Mouse (Mus musculus) right cerebral cortex, adult 2 months (tissue): ENCODE measurements around the gene Trpt1.
A peak's percentile ranks its signal among the peaks of the same experiment; 100 is the strongest.

Experiments used
- DNase-seq, 2 experiments: peaks; one replicate each; pipeline ENCODE4 v3.0.0; 2021 to 2022; ENCODE audit warnings: low spot score in 2 of 2

The Trpt1 gene

DNA sequence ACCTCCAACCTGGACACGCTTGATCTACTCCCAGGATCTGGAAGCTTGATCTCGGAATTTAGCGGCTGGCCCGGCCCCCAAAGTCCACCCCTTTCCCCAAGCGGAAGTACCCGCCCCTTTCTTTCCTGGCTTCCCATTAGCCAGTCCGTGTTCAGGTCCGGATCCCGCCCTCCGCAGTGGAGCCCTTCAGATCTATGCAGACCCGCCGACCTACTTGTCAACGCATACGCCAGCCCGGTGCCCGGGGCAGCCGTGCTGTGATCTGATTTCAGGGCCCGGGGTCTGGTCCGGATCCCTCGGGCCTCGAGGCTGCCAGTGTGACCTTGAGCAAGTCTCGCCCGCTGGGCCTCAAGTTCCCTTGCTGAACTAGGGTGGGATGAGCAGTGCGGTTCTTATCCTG, at the start of gene Trpt1, which contains the start of gene Nudt22:
Trpt1 (plus strand) TSS at position 126 of the 400 bp plus-strand sequence.
Nudt22 (minus strand) TSS at position 112 of the 400 bp plus-strand sequence.
- peak; percentile 86 for DNase-seq

DNA sequence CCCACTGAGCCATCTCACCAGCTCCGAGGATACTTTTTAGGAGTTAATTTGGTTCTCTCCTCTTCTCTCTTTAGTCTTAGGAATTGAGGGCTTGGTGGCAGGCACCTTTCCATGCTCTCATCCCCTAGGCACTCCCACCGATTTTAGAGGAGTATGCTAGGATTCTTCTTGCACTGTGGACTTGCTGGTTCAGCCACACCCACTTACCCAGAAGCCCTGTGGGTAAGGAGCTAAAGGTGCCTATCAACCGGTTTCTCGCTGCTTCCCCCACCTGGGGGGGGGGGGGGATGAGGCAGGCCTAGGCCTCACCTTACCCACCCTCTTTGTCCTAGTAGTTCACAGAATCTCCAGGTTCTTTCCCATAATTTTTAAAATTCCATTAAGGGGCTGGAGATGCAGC, 48.2 kb upstream of the Trpt1 start:
- no peak for DNase-seq

DNA sequence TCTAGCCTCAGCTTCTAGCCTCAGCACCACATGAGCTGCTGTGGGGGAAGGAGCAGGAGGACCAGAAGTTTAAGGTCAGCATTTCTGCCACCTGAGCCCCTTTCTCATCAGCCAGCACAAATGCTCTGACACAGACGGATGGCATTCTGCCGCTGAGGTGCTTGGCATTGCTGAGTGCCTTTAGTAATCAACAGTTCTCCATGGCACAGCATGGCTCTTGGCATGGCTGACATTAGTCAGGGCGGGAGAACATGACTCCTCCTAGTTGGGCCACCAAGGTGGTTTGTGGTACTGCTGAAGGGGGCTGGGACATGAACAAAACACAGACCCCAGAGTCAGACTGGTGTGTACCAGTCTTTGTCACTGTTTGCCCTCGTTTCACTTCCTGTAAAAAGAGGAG, 47.7 kb upstream of the Trpt1 start:
- DNase-seq = no peak

DNA sequence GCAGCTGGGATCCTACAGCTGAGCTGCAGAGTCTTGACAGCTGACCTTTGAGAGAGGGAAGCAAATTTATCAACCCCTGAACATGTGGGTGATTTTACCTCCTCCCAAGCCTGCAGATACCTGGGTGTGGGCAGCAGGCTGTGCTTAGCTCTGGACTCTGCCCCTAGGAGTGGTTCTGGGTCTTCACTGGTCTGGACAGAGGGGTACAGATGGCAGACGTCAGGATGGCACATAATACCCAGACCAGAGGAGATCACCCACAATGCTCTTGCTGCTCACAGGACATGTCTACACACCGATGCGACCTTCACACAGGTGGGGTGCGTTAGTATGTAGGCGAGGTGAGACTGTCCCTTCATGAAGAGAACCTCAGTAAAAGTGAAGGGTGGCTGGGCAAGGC, 46.4 kb upstream of the Trpt1 start:
- DNase-seq = no peak

DNA sequence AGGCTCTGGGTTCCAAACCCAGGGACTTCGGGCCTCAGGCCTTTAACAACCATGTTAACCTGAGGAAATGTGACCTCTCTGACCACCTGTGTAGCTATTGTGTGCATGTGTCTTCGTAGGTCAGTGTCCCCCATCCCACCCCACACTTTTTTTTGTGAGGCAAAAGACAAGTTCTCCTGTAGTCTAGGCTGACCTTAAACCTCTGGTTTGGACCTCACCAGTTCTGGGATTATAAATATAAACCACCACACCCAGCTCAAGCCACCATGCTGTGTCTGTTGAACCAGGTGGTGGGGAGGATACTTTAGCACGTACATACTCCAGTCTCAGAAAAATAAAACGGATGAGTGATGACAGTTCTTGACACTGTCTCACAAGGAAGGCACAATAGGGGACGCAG, 46.0 kb upstream of the Trpt1 start:
- no peak for DNase-seq

DNA sequence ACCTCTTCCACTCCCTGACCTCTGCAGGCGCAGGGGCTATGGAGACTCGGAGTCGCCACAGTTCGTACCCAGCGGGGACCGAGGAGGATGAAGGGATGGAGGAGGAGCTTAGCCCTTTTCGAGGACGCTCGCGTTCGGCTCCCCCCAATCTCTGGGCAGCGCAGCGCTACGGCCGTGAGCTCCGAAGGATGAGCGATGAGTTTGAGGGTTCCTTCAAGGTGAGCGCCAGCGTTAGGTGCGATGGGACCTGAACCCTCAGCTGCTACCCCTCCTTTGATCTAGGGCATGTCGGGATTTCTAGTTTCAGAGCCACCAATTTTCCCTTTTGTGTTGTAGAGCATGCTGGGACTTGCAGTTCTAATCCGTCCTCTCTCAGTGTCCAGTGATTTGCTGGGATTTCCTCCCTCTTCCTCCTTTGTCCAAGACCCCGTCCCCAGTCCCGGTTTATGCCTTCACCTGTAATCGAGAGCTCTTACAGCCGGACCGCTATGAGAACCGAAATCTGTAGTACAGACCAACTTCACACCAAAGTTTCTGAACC, 45.2 kb upstream of the Trpt1 start:
- DNase-seq = peak; percentile 64 to 72

DNA sequence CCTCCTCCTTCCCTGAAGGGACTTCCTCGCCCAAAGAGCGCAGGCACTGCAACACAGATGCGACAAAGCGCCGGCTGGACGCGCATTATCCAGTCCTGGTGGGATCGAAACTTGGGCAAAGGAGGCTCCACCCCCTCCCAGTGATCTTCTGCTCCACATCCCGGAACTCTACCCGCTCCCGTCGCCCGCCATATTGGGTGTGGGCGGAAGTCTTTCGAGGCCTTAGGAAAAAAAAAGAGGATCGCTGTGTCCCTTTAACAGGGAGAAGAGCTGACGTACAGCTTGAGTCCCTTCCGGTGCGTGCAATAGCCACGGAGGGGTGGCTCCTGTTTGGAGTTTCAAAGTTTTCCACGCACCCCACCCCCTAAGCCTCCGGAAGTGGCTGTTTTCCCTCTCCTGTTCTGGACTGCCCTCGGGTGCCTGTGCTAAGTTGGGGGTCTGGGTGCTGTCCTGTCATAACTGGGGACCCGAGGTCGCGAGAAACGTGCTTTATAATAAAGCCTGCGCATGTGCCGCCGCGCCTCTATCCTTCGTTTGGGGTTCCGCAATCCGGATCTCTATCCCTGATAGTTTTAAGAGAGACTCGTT, 44.5 kb upstream of the Trpt1 start:
- DNase-seq = peak; percentile 93 to 96

DNA sequence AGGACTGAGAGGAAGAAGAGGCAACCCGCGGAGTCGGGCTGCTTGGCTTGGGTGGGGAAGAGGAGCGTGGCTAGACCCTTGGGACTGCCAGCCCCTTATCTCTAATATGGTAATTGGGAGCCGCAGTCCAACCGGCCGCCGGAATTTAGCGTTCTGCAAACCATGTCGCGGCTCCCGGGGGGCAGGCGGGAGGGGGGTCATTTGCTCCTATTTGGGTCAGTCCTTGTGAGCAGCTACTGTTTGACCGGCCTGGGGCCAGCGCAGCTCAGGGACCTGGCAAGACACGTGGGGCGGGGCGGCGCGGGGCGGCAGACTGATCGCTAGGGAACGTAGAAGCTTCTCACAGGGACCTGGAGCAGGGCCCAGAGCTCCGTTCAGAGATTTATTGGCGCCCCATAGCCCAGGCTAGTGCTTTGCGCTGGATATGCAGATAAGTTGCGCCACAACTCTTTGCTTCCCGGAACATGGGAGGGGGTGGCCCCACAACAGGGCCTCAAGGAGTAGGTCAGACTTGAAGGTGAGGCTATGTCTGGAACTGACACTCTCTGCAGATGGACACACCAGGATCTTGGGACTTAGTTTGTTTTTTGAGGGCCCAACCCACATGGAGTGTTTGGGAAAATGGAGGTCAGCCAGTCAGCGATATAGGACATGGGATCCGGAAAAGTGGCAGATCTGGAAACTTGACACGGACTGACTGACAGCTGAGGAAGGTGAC, 43.8 kb upstream of the Trpt1 start:
- DNase-seq = peak; percentile 60 to 73

DNA sequence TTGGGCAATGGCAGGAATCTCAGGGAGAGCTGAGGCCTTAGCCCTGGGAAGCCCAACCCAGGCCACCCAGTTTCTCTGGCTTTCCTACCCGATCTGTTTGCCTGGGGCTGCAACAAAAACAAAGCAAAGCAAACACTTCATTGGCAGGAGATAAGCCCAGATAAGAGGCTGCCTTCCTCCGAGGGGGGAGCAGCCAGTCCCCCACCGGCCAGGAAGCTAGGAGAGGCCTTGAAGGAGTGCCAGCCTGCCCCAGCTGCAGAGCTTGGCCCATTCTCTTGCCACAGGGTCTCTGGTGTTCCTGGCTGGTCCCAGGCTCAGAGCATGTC, 43.3 kb upstream of the Trpt1 start:
- no peak for DNase-seq

DNA sequence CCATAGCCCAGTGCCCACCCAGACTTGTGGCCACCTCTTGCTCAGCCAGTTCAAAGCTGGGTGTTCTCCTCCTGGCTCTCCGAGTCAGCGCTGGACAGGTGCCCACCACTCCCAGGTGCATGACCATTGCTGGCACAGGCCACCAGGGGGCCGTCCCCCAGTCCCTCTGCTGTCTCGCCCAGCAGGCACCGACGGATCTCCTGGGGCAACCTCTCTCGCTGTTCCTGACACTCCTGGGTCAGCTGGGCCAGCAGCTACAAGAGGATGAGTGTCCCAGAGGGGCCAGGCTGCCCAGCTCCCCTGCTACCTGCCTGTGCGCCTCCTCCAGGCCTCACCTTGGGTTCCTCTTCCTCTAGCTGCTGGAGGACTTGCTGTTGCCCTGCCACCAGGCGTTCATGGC, 41.9 kb upstream of the Trpt1 start:
- no peak for DNase-seq

DNA sequence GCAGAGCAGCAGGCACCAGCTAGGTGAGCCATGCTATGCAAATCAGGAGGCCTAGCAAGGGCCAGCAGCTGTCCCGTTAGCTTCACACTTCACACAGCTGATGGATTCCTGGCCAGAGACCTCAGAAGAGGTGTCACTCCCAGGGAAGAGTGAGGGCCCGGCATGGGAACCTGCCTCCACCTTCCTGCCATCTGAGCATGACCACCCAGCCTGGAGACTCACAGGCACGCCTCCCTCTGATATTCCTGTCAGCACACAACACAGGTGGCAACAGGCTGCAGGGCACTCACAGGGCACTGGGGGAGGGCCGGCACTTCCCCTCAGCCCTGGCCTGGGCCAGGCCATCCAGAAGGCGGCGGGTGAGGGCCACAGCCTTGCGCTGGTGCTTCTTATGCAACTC, 40.5 kb upstream of the Trpt1 start:
- no peak for DNase-seq

DNA sequence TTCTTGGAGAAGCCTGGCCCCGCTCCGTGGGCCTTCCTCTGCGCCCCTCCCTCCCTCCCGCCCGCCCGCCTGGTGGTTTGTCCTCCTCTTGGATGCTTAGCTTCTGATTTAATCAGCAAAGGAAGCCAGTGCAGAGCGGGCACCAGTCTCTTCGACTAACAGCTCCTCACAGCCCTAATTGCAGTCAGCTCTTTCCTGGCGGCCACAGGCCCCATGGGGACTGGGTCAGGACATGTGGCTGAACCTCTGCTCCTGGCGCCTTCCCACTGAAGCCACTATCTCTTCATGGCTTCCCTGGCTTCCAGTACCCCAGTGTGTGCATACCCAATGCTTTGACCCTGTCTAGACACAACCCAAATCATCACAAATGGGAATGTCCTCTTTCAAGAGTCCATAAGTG, 39.5 kb upstream of the Trpt1 start:
- DNase-seq = no peak

DNA sequence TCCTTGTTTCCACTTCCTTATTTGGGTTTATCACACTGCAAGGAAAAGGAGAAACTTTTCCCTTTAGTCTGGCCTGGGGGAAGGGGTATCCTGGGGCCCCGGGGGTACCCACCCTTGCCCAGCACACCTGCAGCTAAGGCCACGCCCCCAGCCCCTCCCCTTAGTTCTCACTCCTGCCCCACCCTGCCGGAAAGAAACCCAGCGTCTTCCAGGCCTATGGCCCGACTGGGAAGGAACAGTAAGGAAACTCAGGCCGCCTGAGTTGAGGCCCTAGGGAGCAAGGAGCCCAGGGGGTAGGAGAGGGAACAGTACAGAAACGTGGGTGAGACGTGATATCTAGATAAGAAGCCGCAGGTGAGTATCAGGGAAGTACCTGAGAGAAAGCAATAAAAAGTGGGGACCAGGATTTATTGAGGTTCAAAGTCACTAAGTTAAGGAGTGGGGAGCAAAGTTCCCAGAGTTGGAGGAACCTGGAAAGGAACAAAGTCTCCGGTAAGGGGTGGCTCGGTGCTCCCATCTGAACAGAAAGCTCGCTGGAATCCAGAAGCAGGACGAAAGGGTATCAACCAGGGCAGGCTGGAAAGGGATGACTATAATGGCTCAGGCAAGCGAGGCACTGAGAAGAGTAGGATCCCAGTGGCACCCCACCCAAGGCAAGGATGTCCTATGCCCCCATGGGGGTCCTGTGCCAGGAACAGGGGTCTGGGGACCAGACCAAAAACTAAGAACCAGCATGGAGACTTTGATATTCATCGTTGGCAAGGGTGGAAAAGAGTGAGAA, 27.2 kb upstream of the Trpt1 start:
- DNase-seq = no peak

DNA sequence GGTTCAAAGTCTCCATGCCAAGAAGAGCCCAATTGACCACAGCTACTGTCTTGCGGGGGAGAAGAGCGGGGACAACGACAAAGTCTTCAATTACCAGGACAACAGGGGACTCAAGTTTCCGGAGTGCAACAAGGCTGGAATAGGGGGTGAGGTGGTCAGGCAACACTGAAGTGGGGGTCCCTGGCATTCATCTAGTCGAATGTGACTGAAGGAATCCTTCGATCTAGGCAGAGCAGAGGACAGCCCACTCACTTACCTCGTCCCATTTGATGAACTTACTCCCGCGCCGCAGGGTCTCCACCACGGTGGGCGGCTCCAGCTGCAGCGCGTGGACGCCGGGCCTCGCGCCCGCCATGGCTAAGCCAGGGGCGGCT, 26.7 kb upstream of the Trpt1 start:
- DNase-seq = no peak

DNA sequence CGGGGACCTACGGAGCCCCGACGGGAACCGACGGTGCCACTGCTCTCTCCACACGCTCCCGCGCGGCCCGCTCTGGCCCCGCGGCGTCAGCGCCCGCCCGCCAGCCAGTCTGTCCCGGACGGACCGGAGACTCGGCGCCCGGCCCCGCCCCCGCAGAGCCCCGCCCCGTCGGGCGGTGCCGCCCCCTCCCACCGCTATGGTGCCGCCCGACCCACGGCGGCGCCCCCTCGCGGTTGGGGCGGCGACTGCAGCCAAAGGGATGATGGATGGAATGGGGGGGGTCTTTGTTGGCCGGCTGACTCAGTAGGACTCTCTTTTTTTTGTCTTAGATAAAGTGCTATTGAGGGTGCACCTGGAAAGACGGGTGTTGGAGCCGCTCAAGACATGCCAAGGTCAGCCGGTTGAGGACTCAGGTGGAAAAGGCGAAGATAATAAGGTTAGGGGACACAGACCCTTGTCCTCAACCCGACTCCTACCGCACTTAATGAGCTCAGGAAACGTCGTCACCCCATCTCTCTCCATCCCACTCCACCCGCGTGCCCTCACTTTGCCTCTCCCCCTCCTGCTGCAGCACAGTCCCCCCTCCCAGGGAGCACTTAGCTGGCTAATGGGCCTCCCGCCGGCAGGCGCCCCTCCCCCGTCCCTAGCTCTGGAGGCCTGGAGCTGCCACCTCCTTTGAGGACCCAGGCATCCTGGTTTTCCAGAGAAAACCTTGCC, 26.1 kb upstream of the Trpt1 start:
- no peak for DNase-seq

DNA sequence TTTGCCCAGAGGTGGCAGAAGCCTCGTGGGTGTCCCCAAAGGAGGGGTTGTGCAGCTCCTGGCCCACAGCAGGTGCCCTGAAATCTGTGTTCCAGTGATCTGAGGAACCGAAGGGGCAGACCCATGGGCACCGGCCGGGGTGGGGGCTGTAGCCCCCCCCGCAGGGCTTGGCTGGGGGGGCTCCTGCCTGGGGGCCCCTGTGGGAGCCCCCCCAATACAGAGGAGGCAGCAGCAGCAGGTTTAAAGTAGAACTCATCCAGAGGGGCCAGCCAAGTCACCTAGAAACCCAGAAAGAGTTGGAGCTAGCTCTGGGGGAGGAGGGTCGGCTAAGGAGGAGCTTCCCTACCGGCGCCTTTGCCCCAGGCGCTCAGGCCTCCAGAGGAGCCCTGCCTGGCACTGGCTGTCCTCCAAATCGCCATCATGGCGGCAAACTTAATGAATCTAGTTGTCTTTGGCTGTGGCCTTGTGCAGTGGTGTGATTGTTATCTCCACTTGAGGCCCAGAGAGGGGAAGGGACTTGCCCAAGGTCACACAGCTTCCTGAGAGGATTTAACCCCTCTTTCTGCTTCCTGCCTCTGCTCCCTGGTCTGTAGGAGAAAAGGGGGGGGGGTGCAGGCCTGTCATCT, 25.4 kb upstream of the Trpt1 start:
- DNase-seq = no peak

DNA sequence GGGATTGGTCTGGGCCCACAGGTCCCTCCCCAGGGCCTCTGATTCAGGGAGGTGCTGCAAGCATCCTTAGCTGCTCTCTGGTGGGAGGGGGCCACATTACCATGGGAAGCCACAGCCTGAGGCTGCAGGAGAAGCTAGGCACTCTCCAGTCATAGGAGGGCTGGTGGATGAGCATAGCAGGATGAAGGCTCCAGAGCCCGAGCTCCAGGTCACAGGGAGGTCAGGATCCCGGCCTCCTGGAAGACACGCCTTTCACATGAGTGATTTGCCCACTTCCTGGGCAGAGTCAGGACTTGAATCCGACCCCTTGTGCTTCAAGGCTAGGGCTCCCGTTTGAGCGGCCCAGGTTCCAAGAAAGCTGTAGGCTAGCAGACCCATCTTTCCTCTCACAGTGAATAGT, 24.3 kb upstream of the Trpt1 start:
- DNase-seq = no peak

DNA sequence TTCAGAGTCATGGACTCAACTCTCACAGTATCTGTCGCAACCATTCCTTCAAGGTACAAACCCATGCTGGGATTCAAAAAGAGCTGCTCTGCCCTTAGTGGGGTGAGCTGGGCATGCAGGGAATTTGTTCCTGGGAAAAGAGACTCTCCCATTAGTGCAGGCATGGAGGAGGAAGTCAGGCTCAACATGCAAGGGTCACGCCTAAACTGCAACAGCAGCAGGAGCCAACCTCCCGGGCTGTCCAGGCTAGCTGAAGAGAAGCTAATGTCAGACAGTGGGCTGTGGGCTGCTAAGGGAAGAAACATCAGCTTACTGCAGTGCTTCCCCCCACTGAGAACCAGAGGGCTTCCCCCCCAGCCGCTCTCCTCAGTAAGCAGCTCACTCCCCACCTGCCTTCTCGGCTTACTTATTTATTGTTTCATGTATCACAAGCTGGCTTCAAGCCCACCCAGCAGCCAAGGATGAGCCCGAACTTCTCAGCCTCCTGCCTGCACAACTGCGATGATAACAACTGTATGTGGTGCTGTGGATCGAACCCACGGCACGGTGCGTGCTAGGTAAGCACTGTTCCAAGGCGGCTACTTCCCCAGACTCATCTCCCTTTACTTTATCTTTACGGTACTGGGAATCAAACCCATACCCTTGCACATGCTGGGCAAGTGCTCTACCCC, 23.5 kb upstream of the Trpt1 start:
- DNase-seq = no peak

DNA sequence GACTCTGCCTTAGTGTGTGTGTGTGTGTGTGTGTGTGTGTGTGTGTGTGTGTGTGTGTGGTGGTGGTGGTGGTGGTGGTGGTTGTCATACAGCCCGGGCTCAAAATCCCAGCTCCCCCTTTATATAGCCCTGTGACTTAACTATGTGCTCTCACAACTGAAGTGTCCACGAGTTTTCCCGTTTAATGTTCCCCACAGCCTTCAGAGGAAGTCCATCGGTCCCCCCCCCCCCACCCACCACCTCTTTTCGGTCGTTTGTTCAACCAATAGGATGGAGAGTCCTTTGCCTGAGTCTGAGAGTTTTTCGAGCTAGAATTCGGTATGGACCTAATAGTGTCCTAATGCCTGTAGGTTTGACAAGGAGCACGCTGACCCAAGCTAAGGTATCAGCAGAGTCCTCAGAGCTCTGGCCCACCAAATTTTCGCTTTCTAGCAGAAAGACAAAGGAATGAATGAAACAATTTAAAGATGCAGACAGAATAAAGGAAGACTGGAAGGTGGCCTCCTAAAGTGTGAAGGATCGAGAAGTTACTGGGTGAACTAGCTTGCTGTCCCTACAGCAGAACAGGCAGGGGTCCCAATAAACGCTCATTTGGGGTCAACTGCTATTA, 22.2 kb upstream of the Trpt1 start:
- DNase-seq = no peak
